Mouse (Mus musculus) heart, adult 9 months (tissue): ENCODE measurements around the gene Eml6.
"Not testable (repeated sequence)": the region's sequence is repeated elsewhere in the genome, so short reads cannot be mapped to it uniquely, and the experiment has no call there.

Experiments used
- DNase-seq, 2 experiments: peaks; one replicate each; pipeline ENCODE4 v3.0.0; 2022; ENCODE audit warnings: low spot score in 2 of 2

Gene Eml6

GRCm38 (mm10) chr11:29788921-29789638, 236.8 kb downstream of the Eml6 start:
- DNase-seq: no peak

DNA sequence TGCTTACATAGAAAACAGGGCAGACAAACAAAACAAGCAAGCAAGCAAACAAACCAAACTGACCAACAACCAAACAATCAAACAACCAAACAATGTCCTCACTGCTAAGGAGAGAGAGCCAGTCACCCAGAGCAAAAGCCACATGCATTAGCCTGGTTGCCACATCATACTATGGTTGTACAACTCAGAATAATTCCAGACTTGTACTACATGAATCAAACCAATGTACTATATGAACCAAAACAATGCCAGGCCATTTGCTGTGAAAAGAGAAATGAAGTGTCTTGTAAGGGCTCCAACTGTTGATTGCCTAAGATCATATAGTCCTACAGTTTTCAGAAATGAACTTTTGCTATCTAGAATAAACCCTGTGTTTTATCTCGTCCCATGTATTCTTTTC, 237.3 kb downstream of the Eml6 start:
- DNase-seq: no peak

DNA sequence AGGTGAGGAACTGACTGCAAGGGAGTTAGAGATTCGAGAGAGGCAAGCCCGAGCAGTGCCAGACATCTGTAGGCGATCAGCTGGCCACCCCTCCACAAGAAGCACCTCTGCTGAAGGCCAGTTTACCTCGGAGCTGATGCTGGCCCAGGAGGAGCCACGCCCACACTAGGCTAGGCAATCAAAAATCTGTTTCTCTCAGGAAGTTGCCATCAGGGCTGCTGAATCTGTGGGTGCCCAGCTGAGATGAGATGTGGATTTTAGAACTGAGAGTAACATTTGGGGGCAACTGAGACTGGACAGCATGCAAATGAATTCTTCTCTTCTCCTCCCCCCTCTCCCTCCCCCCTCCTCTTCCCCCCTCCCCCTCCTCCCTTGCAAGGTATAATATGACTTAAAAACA, 238.4 kb downstream of the Eml6 start:
- DNase-seq: no peak

DNA sequence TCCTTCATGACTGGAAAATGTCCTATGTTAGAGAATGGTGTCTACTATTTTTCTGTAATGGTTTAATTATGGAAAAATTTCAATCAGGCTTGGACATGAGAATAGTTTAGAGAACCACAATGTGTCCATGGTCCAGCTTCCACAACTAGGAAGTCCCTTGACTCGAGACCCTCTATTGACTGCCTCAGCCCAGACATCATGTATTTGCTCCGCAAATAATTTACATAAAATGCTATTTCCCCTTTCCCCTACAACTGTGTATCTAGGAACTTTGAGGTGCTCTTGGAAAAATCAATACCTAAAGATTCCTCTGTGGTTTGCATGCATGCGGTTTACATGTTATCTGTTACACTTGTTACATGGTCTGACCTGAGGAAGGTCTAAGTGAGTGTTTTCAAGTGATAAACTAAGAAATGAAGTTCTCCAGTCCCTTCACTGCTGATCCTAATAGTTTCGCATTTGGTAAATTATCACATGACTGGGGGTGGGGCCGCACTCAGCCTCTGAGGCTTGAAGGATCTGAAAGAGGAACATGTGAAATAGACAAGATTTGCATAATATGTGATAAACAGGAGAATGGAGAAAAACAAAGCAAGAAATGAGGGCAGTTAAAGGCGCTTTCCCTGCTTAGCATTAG, 239.1 kb downstream of the Eml6 start:
- DNase-seq: peak; percentile 16 to 27

- no peak for DNase-seq
Observed at GRCm38 (mm10) chr11:29779409-29780026, 246.3 kb downstream of the Eml6 start.

DNA sequence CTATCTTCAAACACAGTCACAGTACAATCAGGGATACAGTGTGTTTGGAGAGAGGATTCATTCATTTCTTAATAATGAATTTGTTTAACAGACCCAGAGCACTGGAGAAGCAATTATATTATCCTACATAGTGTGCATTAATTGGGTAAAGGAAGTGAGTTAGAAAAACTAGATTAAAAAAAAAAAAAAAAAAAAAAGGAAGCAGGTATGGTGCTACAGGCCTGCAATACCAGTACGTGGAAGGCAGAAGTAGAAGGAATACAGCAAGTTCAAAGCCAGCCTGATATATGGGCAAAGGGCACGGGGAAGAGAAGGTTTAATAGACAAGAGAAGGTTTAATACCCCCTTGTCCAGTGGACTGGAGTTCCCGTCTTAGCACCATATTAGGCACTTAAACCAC, 246.9 kb downstream of the Eml6 start:
- DNase-seq: no peak

DNA sequence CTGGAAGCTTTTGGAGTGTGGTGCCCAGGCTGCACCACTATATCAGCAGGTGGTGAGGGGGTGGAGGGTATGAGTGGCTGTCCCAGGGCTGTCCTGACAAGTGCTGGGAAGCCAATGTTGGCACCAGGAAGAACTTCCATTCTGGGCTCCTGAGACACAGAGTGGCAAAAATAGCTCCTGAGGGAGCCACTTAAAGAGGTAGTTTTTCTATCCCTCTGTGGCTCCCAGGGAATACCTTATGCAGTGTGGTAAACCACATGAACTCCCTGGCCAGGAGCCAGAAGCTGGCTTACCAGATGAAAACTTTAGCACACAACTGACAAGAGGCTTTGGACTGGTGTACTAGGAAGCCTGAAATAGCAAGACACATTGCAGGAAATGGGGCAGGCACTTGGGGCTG, 247.9 kb downstream of the Eml6 start:
- DNase-seq: peak; percentile 79 to 81

GRCm38 (mm10) chr11:29774760-29775159, 251.1 kb downstream of the Eml6 start:
- DNase-seq: no peak

DNA sequence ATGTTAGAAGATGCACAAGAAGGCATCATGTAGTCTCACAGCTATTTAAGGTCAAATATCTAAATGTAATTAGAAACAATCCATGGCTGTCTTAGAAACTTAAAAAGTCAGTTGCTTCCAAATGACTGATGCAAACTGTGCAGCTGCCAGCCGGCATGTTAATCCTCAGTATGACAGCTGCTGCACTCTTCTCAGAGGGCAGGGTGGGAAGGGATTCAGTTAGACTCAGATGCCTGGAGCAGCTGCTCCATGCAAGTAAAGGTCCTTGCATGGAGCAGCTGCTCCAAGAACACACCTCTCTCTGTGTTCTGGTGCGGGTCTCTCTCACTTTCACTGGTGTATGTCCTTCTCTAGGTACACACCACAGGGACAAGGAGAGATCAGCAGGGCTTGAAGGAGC, 251.5 kb downstream of the Eml6 start:
- no peak for DNase-seq

- no peak for DNase-seq
Observed at GRCm38 (mm10) chr11:29772279-29772678, 253.6 kb downstream of the Eml6 start.

- DNase-seq: no peak
Observed at GRCm38 (mm10) chr11:29770666-29771400, 255.0 kb downstream of the Eml6 start.

GRCm38 (mm10) chr11:29768523-29768922, 257.3 kb downstream of the Eml6 start:
- DNase-seq: no peak

DNA sequence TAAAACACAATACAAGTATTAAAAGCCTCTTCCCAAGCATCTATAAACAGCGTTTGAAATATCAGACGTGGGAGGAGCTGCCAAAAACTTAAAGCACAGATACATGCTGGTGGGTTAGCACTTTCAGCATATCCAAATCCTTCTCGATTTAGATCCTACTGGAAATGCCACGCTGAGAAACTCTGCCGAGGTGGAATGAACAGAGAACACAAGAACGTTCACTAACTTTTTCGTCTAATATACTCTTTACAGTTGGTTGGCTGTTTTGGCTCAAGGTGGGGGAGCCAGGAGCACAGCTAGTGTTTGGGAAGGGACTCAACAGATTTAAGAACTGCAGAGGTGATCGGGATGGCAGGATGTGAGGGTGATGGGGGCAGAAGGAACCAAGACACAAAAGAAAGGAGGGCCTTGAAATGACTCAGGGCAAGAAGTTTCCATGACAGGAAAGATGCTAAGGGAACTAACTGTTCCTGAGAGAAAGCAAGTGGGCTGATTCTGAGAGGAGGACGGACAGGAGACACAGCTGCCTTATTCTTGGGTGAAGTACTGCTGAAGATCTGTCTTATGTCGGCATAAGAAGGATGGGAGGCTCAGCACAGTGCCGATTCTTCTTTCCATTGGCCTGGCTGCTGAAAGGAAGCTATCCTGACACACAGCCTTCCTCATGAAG, 259.4 kb downstream of the Eml6 start:
- DNase-seq: no peak

DNA sequence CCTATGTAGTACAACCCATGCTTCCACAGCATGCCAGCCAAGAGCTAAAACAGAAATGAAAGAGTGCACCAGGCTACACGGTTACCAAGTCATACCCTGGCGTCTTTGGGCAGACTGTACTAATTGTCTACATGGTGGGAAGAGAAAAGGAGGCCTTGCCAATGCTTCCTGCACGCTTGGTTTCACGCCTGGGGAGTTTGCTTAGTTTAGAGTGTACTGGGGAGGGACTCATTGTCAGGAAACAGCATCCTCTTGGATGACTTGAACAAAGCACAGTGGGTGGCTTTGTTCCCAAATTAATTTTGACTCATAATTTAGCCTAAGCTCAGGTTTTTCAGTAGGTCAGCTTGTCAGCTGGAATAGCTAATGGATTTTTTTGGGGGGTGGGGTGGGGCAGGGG, 260.8 kb downstream of the Eml6 start:
- DNase-seq: no peak

DNA sequence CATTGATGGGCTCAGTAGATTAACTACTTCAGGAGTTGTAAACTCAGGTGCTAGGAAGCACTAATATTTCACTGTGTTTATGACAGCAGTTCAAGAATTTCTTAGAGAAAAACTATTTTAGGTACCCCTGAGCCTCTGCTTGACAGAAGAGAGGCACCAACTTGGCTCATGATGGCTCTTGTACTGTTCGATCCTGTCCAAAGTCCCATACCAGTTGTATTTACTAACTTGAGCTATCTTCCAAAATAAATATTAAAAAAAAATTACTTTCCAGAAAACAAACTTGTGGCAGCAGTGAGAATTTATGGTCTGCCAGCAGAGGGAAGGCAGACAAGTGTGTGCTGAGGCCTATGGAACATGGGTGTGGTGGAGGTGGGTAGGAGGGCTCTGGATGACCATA, 263.1 kb downstream of the Eml6 start:
- no peak for DNase-seq

DNA sequence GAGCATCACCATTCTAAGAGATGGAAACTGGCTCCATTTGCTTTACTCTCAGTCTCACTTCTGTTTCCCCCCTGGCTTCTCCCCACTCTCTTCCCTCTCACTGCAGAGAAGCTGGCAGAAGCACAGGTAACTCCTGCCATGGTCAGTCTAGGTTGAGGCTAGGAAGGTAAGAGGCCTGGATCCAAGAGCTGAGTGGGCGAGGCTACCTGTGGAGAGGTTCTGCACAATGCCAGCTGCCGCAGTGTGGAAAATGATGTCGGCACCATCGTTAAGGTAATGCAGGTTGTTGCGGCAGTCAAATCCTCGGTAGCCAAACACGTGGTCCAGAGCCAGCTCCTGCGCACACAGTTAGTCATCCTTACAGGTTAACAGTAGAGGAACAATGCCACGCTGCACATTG, 264.4 kb downstream of the Eml6 start:
- no peak for DNase-seq

DNA sequence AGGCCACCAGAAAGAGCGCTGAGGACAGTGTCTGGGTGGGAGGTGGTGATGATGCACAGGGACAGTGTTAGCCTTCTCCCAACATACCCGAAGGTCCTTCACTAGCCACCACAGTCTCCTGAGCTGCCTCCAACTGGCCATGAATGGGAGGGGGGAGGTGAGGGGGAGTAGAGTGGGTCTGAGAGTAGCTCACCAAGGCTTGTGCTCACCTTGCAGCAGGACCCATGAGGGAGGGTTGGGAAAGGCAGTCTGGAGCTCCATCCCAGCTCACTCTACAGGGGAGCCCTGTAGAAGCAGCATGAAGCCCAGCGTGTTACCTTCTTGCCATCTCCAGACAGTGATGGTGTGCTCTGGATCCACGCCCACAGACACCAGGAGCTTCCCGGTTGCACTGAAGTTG, 267.2 kb downstream of the Eml6 start:
- no peak for DNase-seq

DNA sequence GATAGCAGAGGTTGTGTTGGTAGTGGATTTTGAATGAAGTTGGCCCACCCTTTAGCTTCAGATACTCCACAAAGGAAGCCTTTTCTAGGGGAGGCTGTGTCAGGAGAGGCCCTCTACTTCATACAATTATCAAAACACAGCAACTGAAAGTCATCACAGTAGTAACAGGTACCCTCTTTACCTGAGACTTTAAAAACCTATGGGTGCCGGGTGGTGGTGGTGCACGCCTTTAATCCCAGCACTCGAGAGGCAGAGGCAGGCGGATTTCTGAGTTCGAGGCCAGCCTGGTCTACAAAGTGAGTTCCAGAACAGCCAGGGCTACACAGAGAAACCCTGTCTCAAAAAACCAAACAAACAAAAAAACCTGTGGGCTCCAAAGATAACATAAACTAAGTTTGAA, 269.8 kb downstream of the Eml6 start:
- not testable (repeated sequence) for DNase-seq

GRCm38 (mm10) chr11:29751648-29752611, 273.9 kb downstream of the Eml6 start:
- no peak for DNase-seq

DNA sequence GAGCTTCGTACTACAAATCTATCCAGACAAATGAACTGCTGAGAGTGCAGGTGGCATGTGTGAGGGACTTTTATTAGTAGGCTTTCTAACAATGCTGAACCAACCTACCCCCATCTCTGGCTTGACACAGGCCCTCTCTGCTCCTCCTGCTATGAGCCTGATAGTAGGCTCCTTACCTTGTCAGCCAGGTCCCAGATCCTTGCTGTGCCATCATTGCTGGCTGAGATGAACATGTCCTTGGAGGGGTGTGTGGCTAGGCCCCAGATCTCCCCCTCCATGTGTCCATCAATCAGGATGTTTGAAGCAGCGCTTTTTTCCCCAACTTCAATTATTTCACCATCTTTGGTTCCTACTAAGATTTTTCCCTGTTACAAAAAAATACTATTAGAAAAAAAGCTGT, 274.8 kb downstream of the Eml6 start:
- DNase-seq: no peak

DNA sequence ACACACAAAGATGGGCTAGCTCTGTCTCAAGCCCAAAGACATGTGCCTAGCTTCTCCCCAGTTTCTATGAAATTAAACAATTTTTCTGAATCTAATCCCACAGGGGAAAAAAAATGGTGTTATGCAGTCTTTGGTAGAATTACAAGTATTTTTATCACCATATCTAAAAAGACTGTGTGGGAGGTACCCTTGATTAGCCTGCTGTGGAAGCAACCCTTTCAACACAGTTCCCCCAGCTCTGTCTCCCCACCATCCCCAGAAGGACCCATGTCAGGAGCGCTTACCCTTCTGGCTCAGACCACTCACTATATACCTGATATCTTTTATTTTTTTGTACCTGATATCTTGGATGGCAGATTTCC, 276.4 kb downstream of the Eml6 start:
- DNase-seq: no peak
